Mouse (Mus musculus): ENCODE data around the gene Vps29. TPM values are rescaled to one million over a fixed set of nuclear protein-coding genes. Genes with fewer than 3 reads are reported as not detected.

Vps29 gene
- polyA plus RNA-seq, 1 experiment: 139 TPM

- Histone ChIP-seq H3K27me3 (ENCODE audit: control insufficient read depth, insufficient read depth, insufficient read length) (no peaks in the 10 kb centered on the region), H3K79me2 (ENCODE audit: control insufficient read depth, insufficient read depth) (no peaks in the 10 kb centered on the region), H3ac (ENCODE audit: control insufficient read depth, insufficient read length) (no peak overlapping the region), H3K4me3 (no peak overlapping the region), H3K4me2 (ENCODE audit: low read depth) (no peak overlapping the region), H3K36me3 (ENCODE audit: control insufficient read depth, insufficient read depth) (no peaks in the 10 kb centered on the region)
- TF ChIP-seq POLR2AphosphoS2 (IDR thresholded peaks at IDR 0.05; ENCODE audit: insufficient read length, low read depth) (no peak), TCF3 (IDR thresholded peaks at IDR 0.05; ENCODE audit: insufficient read length, low read depth) (no peak), POLR2A (IDR thresholded peaks at IDR 0.05; ENCODE audit: insufficient read length, low read depth) (no peak), REST (IDR thresholded peaks at IDR 0.05; ENCODE audit: insufficient read depth, insufficient read length) (no peak), SRF (IDR thresholded peaks at IDR 0.05; ENCODE audit: control insufficient read depth, insufficient read length, low read depth) (no peak), E2F4 (IDR thresholded peaks at IDR 0.05; ENCODE audit: insufficient read depth) (no peak), CEBPB (IDR thresholded peaks at IDR 0.05; ENCODE audit: insufficient read depth, poor library complexity, severe bottlenecking) (no peak), MYOD1 (IDR thresholded peaks at IDR 0.05; ENCODE audit: control insufficient read depth in 1 of 3, insufficient read length in 2 of 3, low read depth in 2 of 3) (no peak)
Observed at GRCm38 (mm10) chr5:122330269-122330668, 23.9 kb upstream of the Vps29 start.

- H3K27me3 ChIP-seq (ENCODE audit: control insufficient read depth, insufficient read depth, insufficient read length): no peaks in the 10 kb centered on the region
- no peak overlapping the region for H3K4me2 ChIP-seq (ENCODE audit: low read depth)
- H3ac ChIP-seq (ENCODE audit: control insufficient read depth, insufficient read length): no peak overlapping the region
- no peak overlapping the region for H3K4me3 ChIP-seq
- H3K36me3 ChIP-seq (ENCODE audit: control insufficient read depth, insufficient read depth): no peaks in the 10 kb centered on the region
- H3K79me2 ChIP-seq (ENCODE audit: control insufficient read depth, insufficient read depth): no peaks in the 10 kb centered on the region
- TF ChIP-seq POLR2AphosphoS2 (IDR thresholded peaks at IDR 0.05; ENCODE audit: insufficient read length, low read depth) (no peak), POLR2A (IDR thresholded peaks at IDR 0.05; ENCODE audit: insufficient read length, low read depth) (no peak), MYOG (IDR thresholded peaks at IDR 0.05; ENCODE audit: control insufficient read depth in 1 of 3, insufficient read depth in 1 of 3, insufficient read length in 2 of 3, low read depth in 2 of 3) (no peak), USF1 (IDR thresholded peaks at IDR 0.05; ENCODE audit: low read depth) (no peak), TCF12 (IDR thresholded peaks at IDR 0.05; ENCODE audit: insufficient read depth, poor library complexity, severe bottlenecking) (no peak), MYOD1 (IDR thresholded peaks at IDR 0.05; ENCODE audit: control insufficient read depth in 1 of 3, insufficient read length in 2 of 3, low read depth in 2 of 3) (no peak), CEBPB (IDR thresholded peaks at IDR 0.05; ENCODE audit: insufficient read depth, poor library complexity, severe bottlenecking) (no peak), TCF3 (IDR thresholded peaks at IDR 0.05; ENCODE audit: insufficient read length, low read depth) (no peak), SRF (IDR thresholded peaks at IDR 0.05; ENCODE audit: control insufficient read depth, insufficient read length, low read depth) (no peak), E2F4 (IDR thresholded peaks at IDR 0.05; ENCODE audit: insufficient read depth) (no peak), MAX (IDR thresholded peaks at IDR 0.05; ENCODE audit: low read depth) (no peak), REST (IDR thresholded peaks at IDR 0.05; ENCODE audit: insufficient read depth, insufficient read length) (no peak)
Observed at GRCm38 (mm10) chr5:122334682-122335081, 19.5 kb upstream of the Vps29 start.

GRCm38 (mm10) chr5:122336554-122337294, 17.4 kb upstream of the Vps29 start:
- Histone ChIP-seq H3K4me2 (ENCODE audit: low read depth) (no peak overlapping the region), H3K27me3 (ENCODE audit: control insufficient read depth, insufficient read depth, insufficient read length) (no peaks in the 10 kb centered on the region), H3K4me3 (no peak overlapping the region), H3ac (ENCODE audit: control insufficient read depth, insufficient read length) (no peak overlapping the region), H3K79me2 (ENCODE audit: control insufficient read depth, insufficient read depth) (no peaks in the 10 kb centered on the region), H3K36me3 (ENCODE audit: control insufficient read depth, insufficient read depth) (no peaks in the 10 kb centered on the region)
- TF ChIP-seq MAX (IDR thresholded peaks at IDR 0.05; ENCODE audit: low read depth) (no peak), REST (IDR thresholded peaks at IDR 0.05; ENCODE audit: insufficient read depth, insufficient read length) (no peak), POLR2A (IDR thresholded peaks at IDR 0.05; ENCODE audit: insufficient read length, low read depth) (no peak), CEBPB (IDR thresholded peaks at IDR 0.05; ENCODE audit: insufficient read depth, poor library complexity, severe bottlenecking) (no peak), MYOG (IDR thresholded peaks at IDR 0.05; ENCODE audit: control insufficient read depth in 1 of 3, insufficient read depth in 1 of 3, insufficient read length in 2 of 3, low read depth in 2 of 3) (no peak), TCF12 (IDR thresholded peaks at IDR 0.05; ENCODE audit: insufficient read depth, poor library complexity, severe bottlenecking) (no peak), MYOD1 (IDR thresholded peaks at IDR 0.05; ENCODE audit: control insufficient read depth in 1 of 3, insufficient read length in 2 of 3, low read depth in 2 of 3) (no peak), POLR2AphosphoS2 (IDR thresholded peaks at IDR 0.05; ENCODE audit: insufficient read length, low read depth) (no peak), TCF3 (IDR thresholded peaks at IDR 0.05; ENCODE audit: insufficient read length, low read depth) (no peak), E2F4 (IDR thresholded peaks at IDR 0.05; ENCODE audit: insufficient read depth) (no peak), SRF (IDR thresholded peaks at IDR 0.05; ENCODE audit: control insufficient read depth, insufficient read length, low read depth) (no peak), USF1 (IDR thresholded peaks at IDR 0.05; ENCODE audit: low read depth) (no peak)

GRCm38 (mm10) chr5:122342874-122343273, 11.3 kb upstream of the Vps29 start:
- Histone ChIP-seq H3K79me2 (ENCODE audit: control insufficient read depth, insufficient read depth) (no peaks in the 10 kb centered on the region), H3ac (ENCODE audit: control insufficient read depth, insufficient read length) (no peak overlapping the region), H3K4me3 (no peak overlapping the region), H3K36me3 (ENCODE audit: control insufficient read depth, insufficient read depth) (no peaks in the 10 kb centered on the region), H3K4me2 (ENCODE audit: low read depth) (no peak overlapping the region), H3K27me3 (ENCODE audit: control insufficient read depth, insufficient read depth, insufficient read length) (no peaks in the 10 kb centered on the region)
- TF ChIP-seq MAX (IDR thresholded peaks at IDR 0.05; ENCODE audit: low read depth): no peak
- TF ChIP-seq POLR2A (IDR thresholded peaks at IDR 0.05; ENCODE audit: insufficient read length, low read depth): no peak
- no peak for TF ChIP-seq E2F4 (IDR thresholded peaks at IDR 0.05; ENCODE audit: insufficient read depth)
- no peak for TF ChIP-seq REST (IDR thresholded peaks at IDR 0.05; ENCODE audit: insufficient read depth, insufficient read length)
- no peak for TF ChIP-seq MYOD1 (IDR thresholded peaks at IDR 0.05; ENCODE audit: control insufficient read depth in 1 of 3, insufficient read length in 2 of 3, low read depth in 2 of 3)
- no peak for TF ChIP-seq SRF (IDR thresholded peaks at IDR 0.05; ENCODE audit: control insufficient read depth, insufficient read length, low read depth)
- no peak for TF ChIP-seq MYOG (IDR thresholded peaks at IDR 0.05; ENCODE audit: control insufficient read depth in 1 of 3, insufficient read depth in 1 of 3, insufficient read length in 2 of 3, low read depth in 2 of 3)
- no peak for TF ChIP-seq TCF12 (IDR thresholded peaks at IDR 0.05; ENCODE audit: insufficient read depth, poor library complexity, severe bottlenecking)
- no peak for TF ChIP-seq CEBPB (IDR thresholded peaks at IDR 0.05; ENCODE audit: insufficient read depth, poor library complexity, severe bottlenecking)
- TF ChIP-seq POLR2AphosphoS2 (IDR thresholded peaks at IDR 0.05; ENCODE audit: insufficient read length, low read depth): no peak
- TF ChIP-seq USF1 (IDR thresholded peaks at IDR 0.05; ENCODE audit: low read depth): no peak
- no peak for TF ChIP-seq TCF3 (IDR thresholded peaks at IDR 0.05; ENCODE audit: insufficient read length, low read depth)
